16 mouse cellular contexts compared by ENCODE assay signal in the genomic region with DNA sequence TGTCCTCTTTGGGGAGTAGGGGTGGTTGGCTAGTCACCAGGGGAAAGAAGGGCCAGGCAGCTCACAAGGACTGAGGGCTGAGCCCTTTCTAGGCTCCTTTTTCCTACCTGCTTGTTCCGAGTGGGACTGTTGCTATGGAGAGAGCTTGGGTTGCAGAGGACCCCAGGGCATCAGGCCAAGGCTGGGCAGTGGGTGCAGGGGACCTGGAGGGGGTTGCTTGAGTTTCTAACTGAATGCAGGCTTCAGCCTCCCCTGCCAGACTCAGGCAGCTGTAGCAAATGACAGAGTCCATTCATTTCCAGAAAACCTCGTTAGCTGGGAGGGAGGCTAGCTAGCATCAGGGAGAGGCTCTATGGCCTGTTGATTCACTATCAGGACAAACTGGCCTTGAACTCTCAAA. TPM values are rescaled to one million over a fixed set of nuclear protein-coding genes. Genes with fewer than 3 reads are reported as not detected.
DNase-seq lines count a peak whose midpoint lies in the region; ATAC-seq and TF ChIP-seq lines count a peak whose summit lies in the region.
"Had no signal": no experiment of that assay in that cellular context is flagged by ENCODE, and none has a peak within 500 bp of the region (broad histone marks: within the 10 kb centered on the region; RNA-seq: fewer than 3 reads in every experiment).

No protein-coding gene starts in this region.

- H3K36me3 ChIP-seq in heart, embryonic 13.5 days = peaks cover 23% of the 10 kb centered on the region
- no peaks in the 10 kb centered on the region for H3K36me3 ChIP-seq in intestine, embryonic 16.5 days (ENCODE audit: control insufficient read depth, insufficient read depth, low read length)
- H3K36me3 ChIP-seq: liver, embryonic 12.5 days had no signal

- H3K27me3 ChIP-seq in heart, embryonic 13.5 days (replicated peaks) = no peaks in the 10 kb centered on the region
- H3K27me3 ChIP-seq in intestine, embryonic 16.5 days (replicated peaks; ENCODE audit: control insufficient read depth, insufficient read depth, low read length) = no peaks in the 10 kb centered on the region
- H3K27me3 ChIP-seq: liver, embryonic 12.5 days; Patski had no signal

- peak overlapping the region; percentile 91 for H3K27ac ChIP-seq in heart, embryonic 13.5 days (replicated peaks)
- H3K27ac ChIP-seq in cortical plate, adult 2 months (ENCODE audit: insufficient read depth, low read length) = 0 out of 2 replicates have a peak overlapping the region, but pooled peaks have one; percentile 26
- H3K27ac ChIP-seq in intestine, embryonic 16.5 days (ENCODE audit: low read length) = peak overlapping the region; percentile 10; the same call in 1 of the 2 replicates
- H3K27ac ChIP-seq: liver, embryonic 12.5 days had no signal

- H3K9me3 ChIP-seq in heart, embryonic 13.5 days = no peaks in the 10 kb centered on the region
- no peaks in the 10 kb centered on the region for H3K9me3 ChIP-seq in intestine, embryonic 16.5 days (ENCODE audit: control insufficient read depth, low read length)
- H3K9me3 ChIP-seq: liver, embryonic 12.5 days had no signal

- ATAC-seq in heart, embryonic 13.5 days (ENCODE audit: extremely low read depth, insufficient number of reproducible peaks, low FRiP score, low TSS enrichment) = no peak
- no peak for ATAC-seq in intestine, embryonic 16.5 days
- ATAC-seq: CD4-positive, CD25-positive, alpha-beta regulatory T cell, adult 4 months; liver, embryonic 12.5 days; Patski had no signal

- TF ChIP-seq CTCF in cortical plate, adult 2 months (IDR thresholded peaks at IDR 0.05; ENCODE audit: extremely low read depth, insufficient read depth, low read length) = no peak

- 64% methylated on average over 2 of the region's 2 CpGs for WGBS in heart, embryonic 13.5 days
- WGBS in intestine, embryonic 16.5 days = 61% methylated on average over 2 of the region's 2 CpGs

- intact Hi-C loops in left cerebral cortex, postnatal 10 days (cut with DNase I) = loop anchor here (5.0 kb wide), 2 partner anchors 46 to 326 kb away; no protein-coding TSS in a partner anchor

- peaks cover 55% of the 10 kb centered on the region for H3K4me1 ChIP-seq in heart, embryonic 13.5 days
- peaks cover 2% of the 10 kb centered on the region for H3K4me1 ChIP-seq in cortical plate, adult 2 months (ENCODE audit: control insufficient read depth, insufficient read depth, low read length)
- H3K4me1 ChIP-seq in intestine, embryonic 16.5 days (ENCODE audit: control insufficient read depth, insufficient read depth, low read length) = 0 out of 2 replicates have a peak, but pooled peaks cover 2% of the 10 kb centered on the region
- H3K4me1 ChIP-seq: liver, embryonic 12.5 days had no signal

- no peak overlapping the region for H3K4me2 ChIP-seq in heart, embryonic 13.5 days
- no peak overlapping the region for H3K4me2 ChIP-seq in intestine, embryonic 16.5 days (ENCODE audit: low read depth, low read length)
- H3K4me2 ChIP-seq: liver, embryonic 12.5 days had no signal

- no peak overlapping the region for H3K4me3 ChIP-seq in heart, embryonic 13.5 days
- H3K4me3 ChIP-seq in cortical plate, adult 2 months (ENCODE audit: insufficient read depth, low read length) = no peak overlapping the region
- H3K4me3 ChIP-seq in intestine, embryonic 16.5 days (ENCODE audit: low read length) = no peak overlapping the region
- H3K4me3 ChIP-seq: liver, embryonic 12.5 days had no signal

- TF ChIP-seq POLR2A in cortical plate, adult 2 months (IDR thresholded peaks at IDR 0.05; ENCODE audit: extremely low read depth, insufficient read depth, low read length) = no peak

- peak overlapping the region; percentile 67 for H3K9ac ChIP-seq in heart, embryonic 13.5 days
- no peak overlapping the region for H3K9ac ChIP-seq in intestine, embryonic 16.5 days (ENCODE audit: low read depth, low read length)
- H3K9ac ChIP-seq: liver, embryonic 12.5 days had no signal

- no peak for DNase-seq in heart, adult 18-20 months
- peak; percentile 23 to 72 for DNase-seq in left cerebral cortex, postnatal 10 days (ENCODE audit: extremely low spot score in 1 of 2, low spot score in 2 of 2)
- no peak for DNase-seq in left cerebral cortex, adult 11 months (ENCODE audit: low spot score)
- DNase-seq in lung, postnatal 4 days = no peak
- DNase-seq in urinary bladder, postnatal 36 days (ENCODE audit: low spot score in 2 of 2) = no peak
- DNase-seq: adrenal gland, postnatal 36 days; cerebellum, adult 2 months; heart, postnatal 4 days; kidney, postnatal 36 days; lung, postnatal 14 days had no signal

RNA-seq across cellular contexts. Expression of a gene that starts 48.8 kb away (rescaled TPM):
- 87.6 and 91.3 TPM in 2 replicates for polyA plus RNA-seq in heart, embryonic 13.5 days (2015; fragmentation: Nextera tagmentation; extraction: Ambion mirVana)
- total RNA-seq in heart, adult 18-20 months (2021) = 10 to 100 TPM; 39.7 to 40.6 TPM
- total RNA-seq in left cerebral cortex, postnatal 10 days (2021) = 100 to 1,000 TPM; 148 to 169 TPM
- polyA plus RNA-seq in cortical plate, adult 2 months (2012; rRNA removed) = 69.5 and 75.0 TPM in 2 replicates
- polyA plus RNA-seq in intestine, embryonic 16.5 days (2015; fragmentation: Nextera tagmentation; extraction: Ambion mirVana) = 68.4 and 76.3 TPM in 2 replicates

Comparison
In these comparisons a context has a peak if more than half of its experiments do, and no peak if none do; other contexts are left out.
1. DNase-seq: peak in left cerebral cortex, postnatal 10 days (2 of 2); none in heart, adult 18-20 months (0 of 2), left cerebral cortex, adult 11 months (single experiment), lung, postnatal 4 days (0 of 2) and urinary bladder, postnatal 36 days (0 of 2).
2. H3K27ac ChIP-seq: peak in every context shown above with its lines; median percentile 91 in heart, embryonic 13.5 days; 26 in cortical plate, adult 2 months; 10 in intestine, embryonic 16.5 days.